Mouse (Mus musculus) heart, adult 2 months (tissue): ENCODE measurements around the gene Slc16a9. TPM values are rescaled to one million over a fixed set of nuclear protein-coding genes. Genes with fewer than 3 reads are reported as not detected.

Source experiments
- DNase-seq, 2 experiments: peaks; one replicate each; pipeline ENCODE4 v3.0.0; 2021
- H3K27ac ChIP-seq: fragments of 200-600 bp; 2 replicates; pipeline ENCODE4 v1.8.1; 2022
- H3K27me3 ChIP-seq: fragments of 200-500 bp; 2 replicates; pipeline ENCODE4 v1.6.1; 2012; ENCODE audit warnings: mild to moderate bottlenecking, low read length, inconsistent platforms, mixed read lengths; ENCODE audit not compliant: control insufficient read depth, insufficient read depth
- H3K36me3 ChIP-seq: fragments of 200-500 bp; 2 replicates; pipeline ENCODE4 v1.6.1; 2012; ENCODE audit warnings: low read length, inconsistent platforms; ENCODE audit not compliant: control insufficient read depth, insufficient read depth
- H3K4me1 ChIP-seq: fragments of 200-500 bp; 2 replicates; pipeline ENCODE4 v1.6.1; 2011; ENCODE audit warnings: low read length; ENCODE audit not compliant: control insufficient read depth, insufficient read depth
- H3K4me3 ChIP-seq: fragments of 200-600 bp; 2 replicates; pipeline ENCODE4 v1.8.1; 2022
- H3K79me2 ChIP-seq: fragments of 200-500 bp; replicated peaks from 2 replicates; pipeline ENCODE4 v1.6.1; 2012; ENCODE audit warnings: mild to moderate bottlenecking, inconsistent platforms, low read length, moderate library complexity, mixed read lengths; ENCODE audit not compliant: control insufficient read depth, insufficient read depth
- H3K9ac ChIP-seq: fragments of 200-500 bp; 2 replicates; pipeline ENCODE4 v1.6.1; 2012; ENCODE audit warnings: low read depth, mild to moderate bottlenecking, control low read depth, inconsistent platforms, low read length, mixed read lengths
- CTCF ChIP-seq: fragments of 200-600 bp; IDR thresholded peaks from 2 replicates; pipeline ENCODE4 v1.8.1; 2022; ENCODE audit warnings: antibody characterized with exemption, mild to moderate bottlenecking, moderate library complexity
- EP300 ChIP-seq: fragments of 200-500 bp; IDR thresholded peaks from 2 replicates; pipeline ENCODE4 v1.6.1; 2011; ENCODE audit warnings: low read depth, low read length, control low read depth; ENCODE audit not compliant: insufficient read depth
- POLR2A ChIP-seq: fragments of 200-500 bp; IDR thresholded peaks from 2 replicates; pipeline ENCODE4 v1.6.1; 2011; ENCODE audit warnings: mild to moderate bottlenecking, low read depth, low read length, control low read depth; ENCODE audit not compliant: insufficient read depth
- WGBS: fragments of 180-500 bp; shearing (Covaris S2); methylation state at CpG from one replicate; pipeline ENCODE4 v1.1.7; 2018; 5-methylcytosine and 5-hydroxymethylcytosine counted together
- intact Hi-C: fragments of 180-260 bp; cut with DNase I; formaldehyde crosslinking; loops from one replicate; pipeline ENCODE4 v1.15.1; 2025
- polyA plus RNA-seq: library from polyadenylated mRNA; depleted of rRNA; stranded (reverse); fragments of >200 nt; gene quantifications from 2 replicates; pipeline ENCODE4 v1.2.3, GENCODE M21; 2012
- total RNA-seq, 2 experiments: library from RNA; stranded (reverse); gene quantifications; 2 replicates each; pipeline ENCODE4 v1.2.3; 2021

The Slc16a9 gene
- total and polyA plus RNA-seq, 3 experiments, result 3.1 to 4.6 (median 3.2) TPM

GRCm38 (mm10) chr10:70255601-70256210 is 10.8 kb downstream of the Slc16a9 start:
- H3K27ac ChIP-seq, result no peak overlapping the region
- H3K4me3 ChIP-seq, result no peak overlapping the region
- H3K79me2 ChIP-seq, result no peaks in the 10 kb centered on the region
- no peak overlapping the region for H3K9ac ChIP-seq
- TF ChIP-seq EP300 (no peak), CTCF (peak; percentile 12; the same call in 1 of the 2 replicates)
- intact Hi-C loops, result no loop called here
- DNase-seq, result no peak
- peaks cover 3% of the 10 kb centered on the region for H3K4me1 ChIP-seq
- H3K27me3 ChIP-seq, result no peaks in the 10 kb centered on the region
- 90% methylated on average over 15 of the region's 15 CpGs for WGBS
- H3K36me3 ChIP-seq, result no peaks in the 10 kb centered on the region

DNA sequence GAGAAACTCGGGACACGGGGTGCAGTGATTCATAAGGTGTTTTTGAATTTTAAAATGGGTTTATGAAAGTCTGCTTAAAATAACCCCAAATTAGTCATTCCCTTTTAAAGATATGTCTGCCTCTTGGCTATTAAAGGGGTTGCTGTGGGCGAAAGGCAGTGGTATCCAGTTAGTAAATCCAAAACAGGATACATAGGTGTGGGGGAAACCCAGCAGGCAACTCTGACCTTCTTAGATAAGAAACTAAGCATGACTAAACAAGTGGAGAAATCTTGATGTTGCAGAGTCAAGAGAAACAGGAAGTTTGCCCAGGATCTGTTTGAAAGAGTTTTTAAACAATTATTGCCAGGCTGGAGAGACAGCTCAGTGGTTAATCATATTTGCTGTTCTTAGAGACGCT is 12.1 kb downstream of the Slc16a9 start:
- Histone ChIP-seq H3K79me2 (no peaks in the 10 kb centered on the region), H3K4me3 (no peak overlapping the region), H3K9ac (no peak overlapping the region), H3K27me3 (no peaks in the 10 kb centered on the region), H3K27ac (no peak overlapping the region), H3K36me3 (no peaks in the 10 kb centered on the region), H3K4me1 (no peaks in the 10 kb centered on the region)
- intact Hi-C loops, result no loop called here
- 49% methylated on average over 4 of the region's 4 CpGs for WGBS
- DNase-seq, result no peak
- TF ChIP-seq EP300 (no peak), POLR2A (no peak), CTCF (no peak)

DNA sequence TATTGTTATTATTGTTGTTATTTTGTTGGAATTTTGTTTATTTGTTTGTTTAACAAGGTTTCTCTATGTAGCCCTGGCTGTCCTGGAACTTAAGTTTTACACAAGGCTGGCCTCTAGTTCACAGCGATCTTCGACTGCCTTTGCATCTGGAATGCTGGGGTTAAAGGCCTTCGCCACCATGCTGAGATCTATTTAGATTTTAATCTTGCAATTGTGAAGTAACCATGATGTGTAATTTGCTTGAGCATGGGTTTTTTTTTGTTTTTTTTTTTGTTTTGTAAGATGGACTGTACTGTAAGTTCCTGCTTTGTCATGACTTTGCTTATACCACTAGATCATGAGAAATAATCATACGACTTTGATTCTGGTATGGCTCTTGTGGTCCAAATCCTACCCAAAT is 16.0 kb downstream of the Slc16a9 start:
- Histone ChIP-seq H3K79me2 (no peaks in the 10 kb centered on the region), H3K36me3 (no peaks in the 10 kb centered on the region), H3K4me3 (no peak overlapping the region), H3K27me3 (no peaks in the 10 kb centered on the region), H3K4me1 (no peaks in the 10 kb centered on the region), H3K27ac (no peak overlapping the region), H3K9ac (no peak overlapping the region)
- WGBS, result 89% methylated on average over 4 of the region's 4 CpGs
- intact Hi-C loops, result no loop called here
- no peak for DNase-seq
- TF ChIP-seq EP300, result no peak
- no peak for TF ChIP-seq POLR2A
- no peak for TF ChIP-seq CTCF

GRCm38 (mm10) chr10:70262051-70262450 is 17.2 kb downstream of the Slc16a9 start:
- H3K36me3 ChIP-seq, result no peaks in the 10 kb centered on the region
- DNase-seq, result no peak
- H3K27me3 ChIP-seq, result no peaks in the 10 kb centered on the region
- H3K27ac ChIP-seq, result no peak overlapping the region
- no peaks in the 10 kb centered on the region for H3K4me1 ChIP-seq
- H3K79me2 ChIP-seq, result no peaks in the 10 kb centered on the region
- WGBS, result 96% methylated on average over 3 of the region's 3 CpGs
- intact Hi-C loops, result no loop called here
- no peak for TF ChIP-seq CTCF
- TF ChIP-seq EP300, result no peak
- no peak for TF ChIP-seq POLR2A
- no peak overlapping the region for H3K4me3 ChIP-seq
- H3K9ac ChIP-seq, result no peak overlapping the region

GRCm38 (mm10) chr10:70263681-70264189 is 18.8 kb downstream of the Slc16a9 start:
- Histone ChIP-seq H3K4me3 (no peak overlapping the region), H3K27me3 (no peaks in the 10 kb centered on the region), H3K79me2 (no peaks in the 10 kb centered on the region), H3K36me3 (no peaks in the 10 kb centered on the region), H3K27ac (no peak overlapping the region), H3K4me1 (no peaks in the 10 kb centered on the region), H3K9ac (no peak overlapping the region)
- DNase-seq, result no peak
- intact Hi-C loops, result no loop called here
- WGBS, result 60% methylated on average over 4 of the region's 4 CpGs
- TF ChIP-seq EP300, result no peak
- TF ChIP-seq CTCF, result no peak
- TF ChIP-seq POLR2A, result no peak

DNA sequence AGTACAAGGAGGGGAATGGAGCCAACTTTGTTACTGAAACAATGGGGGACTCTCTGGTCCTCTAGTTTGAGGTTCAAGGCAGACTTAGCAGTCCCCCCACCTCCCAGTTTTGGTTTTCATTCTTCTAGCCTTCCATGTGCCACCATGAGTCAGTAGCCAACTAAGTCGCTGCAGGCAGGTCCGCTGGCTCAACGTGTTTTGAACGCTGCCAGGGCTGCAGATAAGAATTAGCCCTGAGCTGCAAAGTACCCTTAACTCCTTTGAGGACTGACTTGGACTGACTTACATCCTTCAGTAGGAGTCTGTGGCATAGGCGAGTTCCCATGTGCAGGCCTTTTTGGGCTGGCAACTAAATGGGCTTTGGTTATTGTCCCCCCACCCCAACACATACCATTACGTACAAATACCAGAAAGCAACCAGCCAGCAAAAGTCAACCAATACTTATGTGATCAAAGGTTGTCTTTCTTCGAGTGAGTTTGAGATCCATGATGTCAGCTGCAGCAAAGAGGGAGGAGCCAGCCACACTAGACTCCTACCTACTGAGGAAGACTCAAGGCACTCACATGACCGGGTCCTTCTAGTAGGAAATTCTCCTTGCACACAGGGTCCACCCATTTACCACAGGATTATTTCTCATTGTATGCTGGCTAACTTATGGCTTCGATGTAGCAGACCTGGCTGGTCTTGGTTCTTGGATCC is 19.6 kb downstream of the Slc16a9 start:
- peak in 1 of 2 experiments; percentile 24 for DNase-seq
- no peak overlapping the region for H3K27ac ChIP-seq
- no peaks in the 10 kb centered on the region for H3K36me3 ChIP-seq
- intact Hi-C loops, result no loop called here
- no peak overlapping the region for H3K4me3 ChIP-seq
- H3K4me1 ChIP-seq, result no peaks in the 10 kb centered on the region
- H3K27me3 ChIP-seq, result no peaks in the 10 kb centered on the region
- no peaks in the 10 kb centered on the region for H3K79me2 ChIP-seq
- 56% methylated on average over 9 of the region's 9 CpGs for WGBS
- H3K9ac ChIP-seq, result no peak overlapping the region
- TF ChIP-seq POLR2A, result no peak
- no peak for TF ChIP-seq CTCF
- no peak for TF ChIP-seq EP300
